Mouse (Mus musculus) midbrain, embryonic 10.5 days (tissue): Measurements from ENCODE around the gene Pqlc3. TPM values are rescaled to one million over a fixed set of nuclear protein-coding genes. Genes with fewer than 3 reads are reported as not detected.

Experiments
- DNase-seq: peaks from one replicate; pipeline ENCODE4 v3.0.0-alpha.2; 2017; ENCODE audit warnings: low spot score
- H3K27ac ChIP-seq: fragments of 300-500 bp; sonication (generic); replicated peaks from 2 replicates; pipeline ENCODE4 v1.5.1; 2016; ENCODE audit warnings: mild to moderate bottlenecking
- H3K27me3 ChIP-seq: fragments of 300-500 bp; sonication (generic); 2 replicates; pipeline ENCODE4 v1.6.1; 2016; ENCODE audit warnings: low read depth, mild to moderate bottlenecking; ENCODE audit not compliant: poor library complexity, severe bottlenecking
- H3K36me3 ChIP-seq: fragments of 300-500 bp; sonication (generic); 2 replicates; pipeline ENCODE4 v1.6.1; 2016; ENCODE audit warnings: mild to moderate bottlenecking, moderate library complexity
- H3K4me1 ChIP-seq: fragments of 300-500 bp; sonication (generic); 2 replicates; pipeline ENCODE4 v1.6.1; 2016
- H3K4me3 ChIP-seq: fragments of 300-500 bp; sonication (generic); 2 replicates; pipeline ENCODE4 v1.5.1; 2016; ENCODE audit warnings: mild to moderate bottlenecking, moderate library complexity
- H3K9me3 ChIP-seq: fragments of 300-500 bp; sonication (generic); replicated peaks from 2 replicates; pipeline ENCODE4 v1.6.1; 2016; ENCODE audit warnings: mild to moderate bottlenecking
- WGBS: fragments of 180-500 bp; shearing (Covaris S2); methylation state at CpG from one replicate; pipeline ENCODE4 v1.1.7; 2016; 5-methylcytosine and 5-hydroxymethylcytosine counted together
- polyA plus RNA-seq: library from polyadenylated mRNA; unstranded; fragments of >200 nt; fragmentation: Nextera tagmentation; extraction: Ambion mirVana; gene quantifications from 2 replicates; pipeline ENCODE4 v1.2.1, GENCODE M21; 2016

The Pqlc3 gene
- polyA plus RNA-seq, 1 experiment from 2014 or later, result 3.3 TPM

- no peak overlapping the region for H3K4me3 ChIP-seq
- no peaks in the 10 kb centered on the region for H3K9me3 ChIP-seq
- peaks cover 22% of the 10 kb centered on the region for H3K4me1 ChIP-seq
- peaks cover 8% of the 10 kb centered on the region; the same call in 1 of the 2 replicates for H3K36me3 ChIP-seq
- H3K27me3 ChIP-seq, result peaks cover 49% of the 10 kb centered on the region
- H3K27ac ChIP-seq, result no peak overlapping the region
- 90% methylated on average over 5 of the region's 5 CpGs for WGBS
- no peak for DNase-seq
Observed at GRCm38 (mm10) chr12:16996886-16997462, 3.2 kb downstream of the Pqlc3 start.

GRCm38 (mm10) chr12:16996281-16996680 lies 3.9 kb downstream of the Pqlc3 start:
- Histone ChIP-seq H3K27ac (no peak overlapping the region), H3K4me1 (peaks cover 22% of the 10 kb centered on the region), H3K9me3 (no peaks in the 10 kb centered on the region), H3K36me3 (peaks cover 8% of the 10 kb centered on the region; the same call in 1 of the 2 replicates), H3K4me3 (no peak overlapping the region), H3K27me3 (peaks cover 42% of the 10 kb centered on the region)
- WGBS, result 84% methylated on average over 5 of the region's 5 CpGs
- no peak for DNase-seq

- no peaks in the 10 kb centered on the region for H3K9me3 ChIP-seq
- peaks cover 8% of the 10 kb centered on the region for H3K4me1 ChIP-seq
- 88% methylated on average over 2 of the region's 2 CpGs for WGBS
- H3K27ac ChIP-seq, result no peak overlapping the region
- DNase-seq, result no peak
- H3K36me3 ChIP-seq, result peaks cover 13% of the 10 kb centered on the region; the same call in 1 of the 2 replicates
- no peak overlapping the region for H3K4me3 ChIP-seq
- peaks cover 23% of the 10 kb centered on the region for H3K27me3 ChIP-seq
Observed at GRCm38 (mm10) chr12:16994291-16994690, 5.9 kb downstream of the Pqlc3 start.

- WGBS, result 93% methylated on average over 2 of the region's 2 CpGs
- H3K36me3 ChIP-seq, result peaks cover 18% of the 10 kb centered on the region
- no peaks in the 10 kb centered on the region for H3K4me1 ChIP-seq
- DNase-seq, result no peak
- no peaks in the 10 kb centered on the region for H3K9me3 ChIP-seq
- H3K4me3 ChIP-seq, result no peak overlapping the region
- no peak overlapping the region for H3K27ac ChIP-seq
- peaks cover 3% of the 10 kb centered on the region; the same call in 1 of the 2 replicates for H3K27me3 ChIP-seq
Observed at GRCm38 (mm10) chr12:16992355-16992754, 7.9 kb downstream of the Pqlc3 start.

- Histone ChIP-seq H3K4me3 (no peak overlapping the region), H3K9me3 (no peaks in the 10 kb centered on the region), H3K36me3 (peaks cover 23% of the 10 kb centered on the region), H3K4me1 (no peaks in the 10 kb centered on the region), H3K27me3 (no peaks in the 10 kb centered on the region), H3K27ac (no peak overlapping the region)
- WGBS, result 86% methylated on average over 2 of the region's 2 CpGs
- DNase-seq, result no peak
Observed at GRCm38 (mm10) chr12:16991376-16991775, 8.8 kb downstream of the Pqlc3 start.

- WGBS, result 96% methylated on average over 1 of the region's 1 CpGs
- H3K4me3 ChIP-seq, result no peak overlapping the region
- DNase-seq, result no peak
- H3K9me3 ChIP-seq, result no peaks in the 10 kb centered on the region
- peaks cover 64% of the 10 kb centered on the region for H3K36me3 ChIP-seq
- H3K4me1 ChIP-seq, result no peaks in the 10 kb centered on the region
- H3K27ac ChIP-seq, result no peak overlapping the region
- no peaks in the 10 kb centered on the region for H3K27me3 ChIP-seq
Observed at GRCm38 (mm10) chr12:16985778-16986177, 14.4 kb downstream of the Pqlc3 start.

GRCm38 (mm10) chr12:16977120-16977519 lies 23.1 kb downstream of the Pqlc3 start:
- H3K27ac ChIP-seq, result no peak overlapping the region
- peaks cover 96% of the 10 kb centered on the region for H3K36me3 ChIP-seq
- no peak overlapping the region for H3K4me3 ChIP-seq
- H3K27me3 ChIP-seq, result no peaks in the 10 kb centered on the region
- no peaks in the 10 kb centered on the region for H3K4me1 ChIP-seq
- no peaks in the 10 kb centered on the region for H3K9me3 ChIP-seq
- DNase-seq, result no peak

- Histone ChIP-seq H3K9me3 (no peaks in the 10 kb centered on the region), H3K4me1 (no peaks in the 10 kb centered on the region), H3K36me3 (peaks cover 83% of the 10 kb centered on the region), H3K27me3 (no peaks in the 10 kb centered on the region), H3K27ac (no peak overlapping the region), H3K4me3 (no peak overlapping the region)
- 95% methylated on average over 2 of the region's 2 CpGs for WGBS
- no peak for DNase-seq
Observed at GRCm38 (mm10) chr12:16966811-16967210, 33.4 kb downstream of the Pqlc3 start.

- Histone ChIP-seq H3K9me3 (no peaks in the 10 kb centered on the region), H3K27me3 (no peaks in the 10 kb centered on the region), H3K4me1 (no peaks in the 10 kb centered on the region), H3K36me3 (peaks cover 86% of the 10 kb centered on the region), H3K27ac (no peak overlapping the region), H3K4me3 (no peak overlapping the region)
- WGBS, result 84% methylated on average over 2 of the region's 2 CpGs
- no peak for DNase-seq
Observed at GRCm38 (mm10) chr12:16963354-16963753, 36.9 kb downstream of the Pqlc3 start.

GRCm38 (mm10) chr12:16958851-16959250 lies 41.4 kb downstream of the Pqlc3 start:
- no peaks in the 10 kb centered on the region for H3K27me3 ChIP-seq
- H3K9me3 ChIP-seq, result no peaks in the 10 kb centered on the region
- H3K4me3 ChIP-seq, result no peak overlapping the region
- H3K27ac ChIP-seq, result no peak overlapping the region
- H3K4me1 ChIP-seq, result no peaks in the 10 kb centered on the region
- 66% methylated on average over 1 of the region's 1 CpGs for WGBS
- no peak for DNase-seq
- peaks cover 89% of the 10 kb centered on the region for H3K36me3 ChIP-seq

- 92% methylated on average over 6 of the region's 6 CpGs for WGBS
- Histone ChIP-seq H3K9me3 (no peaks in the 10 kb centered on the region), H3K36me3 (peaks cover 54% of the 10 kb centered on the region), H3K27ac (no peak overlapping the region), H3K4me1 (no peaks in the 10 kb centered on the region), H3K4me3 (no peak overlapping the region), H3K27me3 (no peaks in the 10 kb centered on the region)
- no peak for DNase-seq
Observed at GRCm38 (mm10) chr12:16948239-16948638, 52.0 kb downstream of the Pqlc3 start.

- Histone ChIP-seq H3K4me1 (no peaks in the 10 kb centered on the region), H3K9me3 (no peaks in the 10 kb centered on the region), H3K27me3 (no peaks in the 10 kb centered on the region), H3K4me3 (no peak overlapping the region), H3K36me3 (peaks cover 39% of the 10 kb centered on the region), H3K27ac (no peak overlapping the region)
- no peak for DNase-seq
- WGBS, result 90% methylated on average over 3 of the region's 3 CpGs
Observed at GRCm38 (mm10) chr12:16941976-16942375, 58.2 kb downstream of the Pqlc3 start.
